12 mouse cellular contexts compared by ENCODE assay signal in the genomic region with DNA sequence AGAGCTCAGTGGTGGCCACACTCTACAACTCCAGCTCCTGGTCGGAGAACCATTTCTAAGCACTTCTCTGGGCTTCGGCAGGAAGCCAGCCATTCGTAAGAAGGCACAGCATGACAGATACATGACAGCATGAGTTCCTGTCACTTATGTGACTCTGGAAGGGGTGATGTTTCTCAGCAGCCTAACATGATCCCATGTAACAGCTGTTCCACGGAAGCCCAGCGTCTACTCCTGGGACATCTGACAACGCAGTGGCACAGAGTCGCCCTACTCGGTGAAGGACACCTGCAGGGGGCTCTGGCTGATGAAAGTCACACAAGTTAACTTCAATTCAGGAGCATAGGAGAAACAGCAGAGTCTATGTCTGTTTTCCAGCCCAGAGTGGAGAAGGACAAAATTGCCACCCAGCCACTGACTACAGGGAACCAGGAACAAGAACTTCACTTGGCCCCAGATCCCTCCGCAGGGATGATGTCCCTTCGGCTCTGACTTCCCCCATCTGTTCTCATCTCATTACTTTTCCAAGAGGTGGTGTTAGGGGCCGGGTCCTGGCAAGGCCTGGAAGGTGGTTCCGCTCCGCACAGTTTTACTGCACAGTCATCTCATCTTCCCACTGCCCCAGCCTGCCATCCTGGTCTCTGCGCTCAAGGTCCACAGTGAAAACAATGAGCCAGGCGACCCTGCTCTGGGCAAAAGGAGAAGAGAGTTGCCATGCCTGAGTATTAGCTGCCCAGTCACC. TPM values are rescaled to one million over a fixed set of nuclear protein-coding genes. Genes with fewer than 3 reads are reported as not detected.
DNase-seq lines count a peak whose midpoint lies in the region; ATAC-seq and TF ChIP-seq lines count a peak whose summit lies in the region.
"Had no signal": no experiment of that assay in that cellular context is flagged by ENCODE, and none has a peak within 500 bp of the region (broad histone marks: within the 10 kb centered on the region; RNA-seq: fewer than 3 reads in every experiment).

No protein-coding gene starts in this region.

- H3K4me3 ChIP-seq in kidney, embryonic 15.5 days (replicated peaks): no peak overlapping the region
- H3K4me3 ChIP-seq in midbrain, postnatal 0 days (ENCODE audit: low read depth, low read length): no peak overlapping the region
- no peak overlapping the region for H3K4me3 ChIP-seq in midbrain, embryonic 13.5 days (replicated peaks)
- no peak overlapping the region for H3K4me3 ChIP-seq in stomach, postnatal 0 days (ENCODE audit: low read depth, low read length)

- ATAC-seq in kidney, embryonic 15.5 days (replicated peaks; ENCODE audit: low FRiP score): 0 out of 2 replicates have a peak, but pooled peaks have one; percentile 41
- ATAC-seq in midbrain, postnatal 0 days (ENCODE audit: low FRiP score): no peak
- no peak for ATAC-seq in midbrain, embryonic 13.5 days
- ATAC-seq in stomach, postnatal 0 days (ENCODE audit: low FRiP score, low TSS enrichment): no peak
- ATAC-seq: inflammation-experienced regulatory T-cells, adult 6 months had no signal

- 49% methylated on average over 15 of the region's 15 CpGs for WGBS in kidney, embryonic 15.5 days
- WGBS in midbrain, postnatal 0 days: 84% methylated on average over 15 of the region's 15 CpGs
- 90% methylated on average over 15 of the region's 15 CpGs for WGBS in midbrain, embryonic 13.5 days
- 81% methylated on average over 15 of the region's 15 CpGs for WGBS in stomach, postnatal 0 days

- H3K9ac ChIP-seq in kidney, embryonic 15.5 days: no peak overlapping the region
- H3K9ac ChIP-seq in midbrain, postnatal 0 days (replicated peaks; ENCODE audit: low read length, poor library complexity, severe bottlenecking): no peak overlapping the region
- no peak overlapping the region for H3K9ac ChIP-seq in midbrain, embryonic 13.5 days (replicated peaks)
- no peak overlapping the region for H3K9ac ChIP-seq in stomach, postnatal 0 days (ENCODE audit: low read length)

- H3K27me3 ChIP-seq in kidney, embryonic 15.5 days: no peaks in the 10 kb centered on the region
- no peaks in the 10 kb centered on the region for H3K27me3 ChIP-seq in midbrain, postnatal 0 days (ENCODE audit: insufficient read depth, low read length)
- no peaks in the 10 kb centered on the region for H3K27me3 ChIP-seq in midbrain, embryonic 13.5 days
- H3K27me3 ChIP-seq in stomach, postnatal 0 days (ENCODE audit: control insufficient read depth, insufficient read depth, low read length): no peaks in the 10 kb centered on the region
- H3K27me3 ChIP-seq: CH12.LX had no signal

- no peak overlapping the region for H3K27ac ChIP-seq in kidney, embryonic 15.5 days
- H3K27ac ChIP-seq in midbrain, postnatal 0 days (ENCODE audit: low read depth, low read length): no peak overlapping the region
- H3K27ac ChIP-seq in midbrain, embryonic 13.5 days: no peak overlapping the region
- 0 out of 2 replicates have a peak overlapping the region, but pooled peaks have one; percentile 8 for H3K27ac ChIP-seq in stomach, postnatal 0 days (replicated peaks)

- TF ChIP-seq EP300 in stomach, postnatal 0 days (optimal IDR thresholded peaks at IDR 0.05): no peak

- DNase-seq in heart, adult 11 months: peak; percentile 87
- DNase-seq in heart, postnatal 4 days: no peak
- DNase-seq in kidney, adult 8-10 months: no peak
- DNase-seq in midbrain, postnatal 0 days (ENCODE audit: low spot score): peak; percentile 49
- no peak for DNase-seq in stomach, postnatal 0 days (ENCODE audit: low spot score)
- no peak for DNase-seq in layer of hippocampus, adult 9-11 months

- H3K36me3 ChIP-seq in kidney, embryonic 15.5 days: peaks cover 4% of the 10 kb centered on the region; the same call in 1 of the 2 replicates
- no peaks in the 10 kb centered on the region for H3K36me3 ChIP-seq in midbrain, postnatal 0 days (ENCODE audit: insufficient read depth, low read length)
- H3K36me3 ChIP-seq in midbrain, embryonic 13.5 days: no peaks in the 10 kb centered on the region
- no peaks in the 10 kb centered on the region for H3K36me3 ChIP-seq in stomach, postnatal 0 days (ENCODE audit: control insufficient read depth, insufficient read depth, low read length)

- no peaks in the 10 kb centered on the region for H3K9me3 ChIP-seq in kidney, embryonic 15.5 days (replicated peaks)
- H3K9me3 ChIP-seq in midbrain, postnatal 0 days (ENCODE audit: low read length): no peaks in the 10 kb centered on the region
- no peaks in the 10 kb centered on the region for H3K9me3 ChIP-seq in midbrain, embryonic 13.5 days
- H3K9me3 ChIP-seq in stomach, postnatal 0 days (ENCODE audit: control insufficient read depth, low read length): no peaks in the 10 kb centered on the region

- peaks cover 21% of the 10 kb centered on the region for H3K4me1 ChIP-seq in kidney, embryonic 15.5 days
- H3K4me1 ChIP-seq in midbrain, postnatal 0 days (ENCODE audit: insufficient read depth, low read length): 0 out of 2 replicates have a peak, but pooled peaks cover 2% of the 10 kb centered on the region
- H3K4me1 ChIP-seq in midbrain, embryonic 13.5 days (replicated peaks): 0 out of 2 replicates have a peak, but pooled peaks cover 6% of the 10 kb centered on the region
- 0 out of 2 replicates have a peak, but pooled peaks cover 5% of the 10 kb centered on the region for H3K4me1 ChIP-seq in stomach, postnatal 0 days (replicated peaks; ENCODE audit: control insufficient read depth, insufficient read depth)

- H3K4me2 ChIP-seq in kidney, embryonic 15.5 days: no peak overlapping the region
- no peak overlapping the region for H3K4me2 ChIP-seq in midbrain, postnatal 0 days (ENCODE audit: low read depth, low read length, poor library complexity, severe bottlenecking)
- H3K4me2 ChIP-seq in midbrain, embryonic 13.5 days (replicated peaks): no peak overlapping the region
- H3K4me2 ChIP-seq in stomach, postnatal 0 days (replicated peaks; ENCODE audit: low read depth): no peak overlapping the region
- H3K4me2 ChIP-seq: liver, embryonic 11.5 days; midbrain, embryonic 11.5 days had no signal

- TF ChIP-seq CTCF in midbrain, postnatal 0 days (IDR thresholded peaks at IDR 0.05): no peak
- no peak for TF ChIP-seq CTCF in stomach, postnatal 0 days (IDR thresholded peaks at IDR 0.05; ENCODE audit: low read depth)

RNA-seq across cellular contexts. Expression of a gene that starts 15.9 kb away (rescaled TPM):
- 10 to 100 TPM; 60.5 to 66.8 TPM for total RNA-seq in heart, postnatal 4 days (2021)
- polyA plus RNA-seq in kidney, embryonic 15.5 days (2015; fragmentation: Nextera tagmentation; extraction: Ambion mirVana): 28.4 and 29.4 TPM in 2 replicates
- total RNA-seq in midbrain, postnatal 0 days (2014; rRNA removed): 54.3 and 55.6 TPM in 2 replicates
- 34.9 and 36.2 TPM in 2 replicates for polyA plus RNA-seq in midbrain, postnatal 0 days (2015; fragmentation: Nextera tagmentation; extraction: Ambion mirVana)
- 23.9 and 25.2 TPM in 2 replicates for polyA plus RNA-seq in midbrain, embryonic 13.5 days (2015; fragmentation: Nextera tagmentation; extraction: Ambion mirVana)
- 18.7 and 20.0 TPM in 2 replicates for polyA plus RNA-seq in stomach, postnatal 0 days (2015; fragmentation: Nextera tagmentation; extraction: Ambion mirVana)

Comparison
In these comparisons a context has a peak if more than half of its experiments do, and no peak if none do; other contexts are left out.
1. DNase-seq: peak in heart, adult 11 months (single experiment) and midbrain, postnatal 0 days (single experiment); none in heart, postnatal 4 days (single experiment), kidney, adult 8-10 months (0 of 2), stomach, postnatal 0 days (single experiment) and layer of hippocampus, adult 9-11 months (single experiment).